ENCODE assay signal across 11 mouse cellular contexts in the genomic region with DNA sequence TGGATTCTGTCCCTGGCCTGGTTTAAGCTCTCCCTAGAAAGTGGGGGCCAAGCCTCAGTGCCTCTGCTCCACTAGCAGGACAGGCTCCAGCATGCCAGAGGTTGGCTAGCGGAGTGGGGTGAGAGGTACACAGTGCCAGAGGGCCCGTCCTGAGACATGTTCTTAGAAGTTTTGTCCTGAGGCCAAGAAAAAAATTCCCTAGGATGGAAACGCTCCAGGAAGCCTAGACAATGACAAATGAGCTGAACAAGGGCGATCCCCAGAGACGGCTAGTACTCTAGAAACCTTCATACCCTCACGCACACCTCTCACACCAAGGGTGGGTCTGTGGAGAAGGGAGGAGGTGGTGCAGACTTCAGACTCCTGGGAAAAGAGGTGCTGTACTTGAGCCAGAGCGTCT.
A peak's percentile ranks its signal among the peaks of the same experiment; 100 is the strongest.
DNase-seq lines count a peak whose midpoint lies in the region; ATAC-seq lines count a peak whose summit lies in the region.
"Had no signal": no experiment of that assay in that cellular context is flagged by ENCODE, and none has a peak within 500 bp of the region (broad histone marks: within the 10 kb centered on the region; RNA-seq: fewer than 3 reads in every experiment).

No protein-coding gene starts in this region.

- peaks cover 32% of the 10 kb centered on the region for H3K4me1 ChIP-seq in embryonic facial prominence, embryonic 10.5 days
- H3K4me1 ChIP-seq in midbrain, embryonic 16.5 days (ENCODE audit: control insufficient read depth, insufficient read depth, low read length) = peaks cover 13% of the 10 kb centered on the region; the same call in 1 of the 2 replicates
- H3K4me1 ChIP-seq in limb, embryonic 10.5 days = peaks cover 7% of the 10 kb centered on the region; the same call in 1 of the 2 replicates

- no peaks in the 10 kb centered on the region for H3K27me3 ChIP-seq in embryonic facial prominence, embryonic 10.5 days (replicated peaks; ENCODE audit: low read depth, poor library complexity, severe bottlenecking)
- no peaks in the 10 kb centered on the region for H3K27me3 ChIP-seq in midbrain, embryonic 16.5 days (ENCODE audit: control insufficient read depth, insufficient read depth, low read depth, low read length)
- H3K27me3 ChIP-seq in limb, embryonic 10.5 days (ENCODE audit: low read depth, poor library complexity, severe bottlenecking) = no peaks in the 10 kb centered on the region

- H3K27ac ChIP-seq in embryonic facial prominence, embryonic 10.5 days (replicated peaks) = peak overlapping the region; percentile 54; the same call in 1 of the 2 replicates
- no peak overlapping the region for H3K27ac ChIP-seq in midbrain, embryonic 16.5 days (ENCODE audit: low read length)
- H3K27ac ChIP-seq in limb, embryonic 10.5 days = no peak overlapping the region
- H3K27ac ChIP-seq: gastrocnemius, adult 2 months had no signal

- H3K4me3 ChIP-seq in embryonic facial prominence, embryonic 10.5 days = no peak overlapping the region
- H3K4me3 ChIP-seq in midbrain, embryonic 16.5 days (ENCODE audit: low read depth, low read length) = no peak overlapping the region
- no peak overlapping the region for H3K4me3 ChIP-seq in limb, embryonic 10.5 days
- H3K4me3 ChIP-seq: gastrocnemius, adult 2 months had no signal

- H3K4me2 ChIP-seq in midbrain, embryonic 16.5 days (ENCODE audit: low read length) = no peak overlapping the region

- WGBS in embryonic facial prominence, embryonic 10.5 days = 71% methylated on average over 7 of the region's 7 CpGs
- 45% methylated on average over 7 of the region's 7 CpGs for WGBS in midbrain, embryonic 16.5 days
- 75% methylated on average over 7 of the region's 7 CpGs for WGBS in limb, embryonic 10.5 days

- H3K36me3 ChIP-seq in embryonic facial prominence, embryonic 10.5 days (replicated peaks) = no peaks in the 10 kb centered on the region
- H3K36me3 ChIP-seq in midbrain, embryonic 16.5 days (ENCODE audit: control insufficient read depth, insufficient read depth, low read length) = no peaks in the 10 kb centered on the region
- H3K36me3 ChIP-seq in limb, embryonic 10.5 days = no peaks in the 10 kb centered on the region

- no peaks in the 10 kb centered on the region for H3K9me3 ChIP-seq in embryonic facial prominence, embryonic 10.5 days
- H3K9me3 ChIP-seq in midbrain, embryonic 16.5 days (replicated peaks; ENCODE audit: control insufficient read depth, low read length, poor library complexity, severe bottlenecking) = no peaks in the 10 kb centered on the region
- H3K9me3 ChIP-seq in limb, embryonic 10.5 days (replicated peaks) = no peaks in the 10 kb centered on the region

- ATAC-seq in midbrain, embryonic 16.5 days = peak; percentile 52; the same call in 1 of the 2 replicates
- no peak for ATAC-seq in CD4-positive, CD25-positive, alpha-beta regulatory T cell, adult 4 months

- peak; percentile 21 for DNase-seq in left cerebral cortex, postnatal 4 days
- DNase-seq in left cerebral cortex, adult 9 months (ENCODE audit: low spot score in 2 of 2) = no peak
- DNase-seq in embryonic facial prominence, embryonic 10.5 days (ENCODE audit: low spot score) = no peak
- peak; percentile 51 for DNase-seq in kidney, adult 9 months
- DNase-seq in spleen, postnatal 36 days (ENCODE audit: low spot score in 2 of 2) = no peak
- no peak for DNase-seq in limb, embryonic 10.5 days (ENCODE audit: low spot score)
- DNase-seq: cerebellum, adult 8-10 months; gastrocnemius, adult 2 months; layer of hippocampus, adult 9-11 months had no signal

- intact Hi-C loops in left cerebral cortex, postnatal 4 days (cut with DNase I) = no loop called here

- H3K9ac ChIP-seq in midbrain, embryonic 16.5 days (ENCODE audit: low read depth, low read length) = no peak overlapping the region

Comparison
In these comparisons a context has a peak if more than half of its experiments do, and no peak if none do; other contexts are left out.
1. DNase-seq: peak in left cerebral cortex, postnatal 4 days (single experiment) and kidney, adult 9 months (single experiment); none in left cerebral cortex, adult 9 months (0 of 2), embryonic facial prominence, embryonic 10.5 days (single experiment), spleen, postnatal 36 days (0 of 2) and limb, embryonic 10.5 days (single experiment).